Mouse (Mus musculus) frontal cortex, adult (tissue): ENCODE data around the gene Rab28.
A peak's percentile ranks its signal among the peaks of the same experiment; 100 is the strongest.

ENCODE experiments used
- ATAC-seq: cut with Nextera tagmentation; 2 replicates; pipeline ENCODE4 v1.9.2; 2017; ENCODE audit warnings: mild to moderate bottlenecking, moderate library complexity, mixed read lengths; ENCODE audit not compliant: low TSS enrichment

Gene Rab28

GRCm38 (mm10) chr5:41627224-41628144, 80.5 kb downstream of the Rab28 start:
- peak; percentile 59 for ATAC-seq

DNA sequence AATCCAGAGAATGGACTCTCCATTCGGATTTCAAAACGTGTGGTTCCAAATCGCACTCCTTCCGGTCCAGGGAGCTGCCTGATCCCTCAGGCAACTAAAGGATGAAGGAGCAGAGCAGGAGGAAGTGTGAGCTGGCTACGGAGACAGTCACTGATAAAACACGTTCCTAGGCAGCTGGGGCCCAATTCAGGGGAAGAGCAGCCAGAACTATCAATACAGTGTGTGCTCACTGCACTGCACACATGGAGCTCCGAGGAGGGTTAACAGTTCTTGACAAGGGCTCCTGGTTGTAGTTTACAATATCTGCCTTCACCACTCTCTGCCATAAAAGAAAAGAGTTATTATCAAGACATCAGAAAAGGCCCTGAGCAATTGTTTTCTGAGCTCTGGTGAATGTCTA, 82.4 kb downstream of the Rab28 start:
- no peak for ATAC-seq

GRCm38 (mm10) chr5:41621748-41622147, 86.2 kb downstream of the Rab28 start:
- ATAC-seq: no peak

DNA sequence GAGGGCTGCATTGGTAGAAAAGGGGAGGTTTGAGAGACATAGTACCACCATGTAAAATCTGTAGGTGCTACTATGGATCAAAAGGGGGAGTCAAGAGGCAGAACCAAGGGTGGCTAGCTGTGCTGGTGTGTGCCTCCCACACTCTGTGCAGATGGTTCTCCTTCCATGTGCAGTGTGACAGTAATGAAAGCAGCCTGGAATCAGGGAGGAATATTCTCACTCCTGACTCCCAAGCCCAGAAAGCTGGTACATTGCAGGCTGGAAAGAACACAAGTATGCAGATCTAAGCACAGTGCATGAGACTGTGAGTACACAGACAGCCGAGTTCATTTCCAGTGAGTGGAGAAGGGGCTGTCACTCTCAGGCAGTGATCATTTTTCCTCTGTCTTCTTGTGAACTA, 89.0 kb downstream of the Rab28 start:
- peak; percentile 98 for ATAC-seq

DNA sequence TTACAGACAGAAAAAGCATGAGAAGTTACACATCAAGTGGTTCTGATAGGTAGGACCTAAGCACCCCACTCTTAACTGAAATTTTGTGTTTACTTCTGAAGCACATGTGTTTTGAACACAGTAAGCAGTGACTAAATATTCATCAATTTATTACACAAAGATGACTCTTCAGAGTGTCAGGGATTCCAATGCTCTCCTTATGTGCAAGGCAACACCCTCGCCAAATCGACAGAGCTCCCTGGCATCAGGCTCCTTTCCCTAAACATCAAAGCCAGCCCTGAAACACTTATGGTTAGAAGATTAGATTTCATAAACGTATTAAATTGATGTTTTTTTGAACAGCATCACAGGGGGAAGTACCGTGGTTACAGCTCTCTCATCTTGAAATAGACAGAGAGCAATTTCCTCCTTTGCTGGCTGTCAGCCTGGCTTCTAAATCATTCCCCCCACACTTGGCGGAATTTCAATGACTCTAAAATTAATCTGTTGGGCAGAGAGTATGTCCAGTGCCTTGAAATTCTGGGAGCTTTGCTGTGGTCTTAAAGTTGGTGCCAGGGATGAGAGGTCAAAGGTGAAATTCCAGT, 97.4 kb downstream of the Rab28 start:
- peak; percentile 68 for ATAC-seq

- ATAC-seq: peak; percentile 77
Observed at GRCm38 (mm10) chr5:41596242-41597117, 111.5 kb downstream of the Rab28 start.

DNA sequence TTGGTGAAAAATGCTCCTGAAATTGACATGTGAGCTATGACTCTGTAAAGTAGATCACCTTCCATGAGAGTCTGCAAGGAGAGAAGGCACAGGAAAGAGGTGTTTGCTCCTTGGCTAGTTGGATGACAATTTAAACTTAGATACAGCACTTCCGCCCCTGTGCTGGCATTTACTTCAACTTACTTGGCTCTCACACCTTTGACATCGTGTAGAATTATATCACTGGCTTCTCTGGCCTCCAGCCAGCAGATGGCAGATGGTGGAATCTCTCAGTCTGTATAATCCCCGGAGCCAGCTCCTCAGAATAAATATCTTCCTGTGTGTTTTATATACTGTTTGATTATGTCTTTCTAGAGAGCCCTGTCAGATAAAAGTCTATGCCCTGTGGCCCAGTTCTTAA, 112.8 kb downstream of the Rab28 start:
- peak; percentile 85 for ATAC-seq

DNA sequence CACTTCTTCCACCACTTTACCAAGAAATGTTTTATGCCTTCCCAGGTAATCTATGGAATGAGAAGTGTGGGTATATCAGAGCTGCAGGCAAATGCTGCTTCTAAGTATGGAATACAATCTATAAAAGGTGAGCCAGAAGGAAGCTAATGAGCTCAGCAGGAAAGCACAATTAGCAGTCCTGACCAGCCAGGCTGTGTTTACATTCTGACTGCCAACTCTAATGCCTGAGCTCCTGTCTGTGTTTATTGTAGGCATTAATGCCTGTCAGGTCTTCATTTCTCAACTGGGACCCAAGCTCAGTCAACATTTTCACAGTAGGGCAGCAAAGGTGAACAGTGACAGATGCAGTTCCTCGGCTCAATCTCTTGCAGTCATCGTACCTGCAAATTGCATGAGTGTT, 129.9 kb downstream of the Rab28 start:
- no peak for ATAC-seq
